Mouse (Mus musculus) hindbrain, embryonic 14.5 days (tissue): ENCODE results near the gene Smim11. TPM values are rescaled to one million over a fixed set of nuclear protein-coding genes. Genes with fewer than 3 reads are reported as not detected.

Source experiments
- ATAC-seq: fragments of 200-750 bp; cut with Nextera tagmentation; 2 replicates; pipeline ENCODE4 v1.8.0; 2017; ENCODE audit warnings: moderate number of reproducible peaks, mild to moderate bottlenecking, moderate TSS enrichment, moderate library complexity; ENCODE audit not compliant: low FRiP score
- DNase-seq: peaks from one replicate; pipeline ENCODE4 v3.0.0-alpha.2; 2015; ENCODE audit warnings: low spot score
- H3K27ac ChIP-seq: fragments of 300-500 bp; sonication (generic); 2 replicates; pipeline ENCODE4 v1.5.1; 2014; ENCODE audit warnings: mild to moderate bottlenecking, moderate library complexity
- H3K27me3 ChIP-seq: fragments of 300-500 bp; sonication (generic); 2 replicates; pipeline ENCODE4 v1.6.1; 2014; ENCODE audit warnings: mild to moderate bottlenecking, low read length, mixed read lengths; ENCODE audit not compliant: control insufficient read depth, insufficient read depth
- H3K36me3 ChIP-seq: fragments of 300-500 bp; sonication (generic); replicated peaks from 2 replicates; pipeline ENCODE4 v1.6.1; 2014; ENCODE audit not compliant: control insufficient read depth, insufficient read depth
- H3K4me1 ChIP-seq: fragments of 300-500 bp; sonication (generic); replicated peaks from 2 replicates; pipeline ENCODE4 v1.6.1; 2014; ENCODE audit warnings: antibody characterized with exemption, low read length, mixed read lengths; ENCODE audit not compliant: control insufficient read depth, insufficient read depth
- H3K4me2 ChIP-seq: fragments of 300-500 bp; sonication (generic); replicated peaks from 2 replicates; pipeline ENCODE4 v1.6.1; 2014; ENCODE audit warnings: mild to moderate bottlenecking, moderate library complexity
- H3K4me3 ChIP-seq: fragments of 300-500 bp; sonication (generic); replicated peaks from 2 replicates; pipeline ENCODE4 v1.5.1; 2014; ENCODE audit warnings: mild to moderate bottlenecking, low read length
- H3K9ac ChIP-seq: fragments of 300-500 bp; sonication (generic); 2 replicates; pipeline ENCODE4 v1.6.1; 2014
- H3K9me3 ChIP-seq: fragments of 300-500 bp; sonication (generic); 2 replicates; pipeline ENCODE4 v1.6.1; 2016; ENCODE audit warnings: low read length; ENCODE audit not compliant: control insufficient read depth
- WGBS: fragments of 180-500 bp; shearing (Covaris S2); extraction: QIAGEN DNeasy Blood & Tissue Kit; methylation state at CpG from one replicate; pipeline ENCODE4 v1.1.7; 2014; 5-methylcytosine and 5-hydroxymethylcytosine counted together
- polyA plus RNA-seq: library from polyadenylated mRNA; unstranded; fragments of >200 nt; fragmentation: Nextera tagmentation; extraction: Ambion mirVana; gene quantifications from 2 replicates; pipeline ENCODE4 v1.2.1, GENCODE M21; 2014

The Smim11 gene
- polyA plus RNA-seq, 1 experiment from 2014 or later = 66.1 TPM

GRCm38 (mm10) chr16:92292101-92292500 lies 9.0 kb upstream of the Smim11 start, which contains the start of gene Kcne2:
Gene Kcne2, plus strand, starts transcription at chr16:92292389.
- H3K27me3 ChIP-seq = no peaks in the 10 kb centered on the region
- no peaks in the 10 kb centered on the region for H3K36me3 ChIP-seq
- H3K4me1 ChIP-seq = no peaks in the 10 kb centered on the region
- no peak within 1 kb of the TSS for H3K9ac ChIP-seq
- no peak for DNase-seq
- H3K9me3 ChIP-seq = no peaks in the 10 kb centered on the region
- no peak within 1 kb of the TSS for H3K4me3 ChIP-seq
- WGBS = 75% methylated on average over 10 of the region's 10 CpGs
- H3K4me2 ChIP-seq = no peak within 1 kb of the TSS
- no peak within 1 kb of the TSS for H3K27ac ChIP-seq
- ATAC-seq = no peak

- Histone ChIP-seq H3K4me3 (no peak overlapping the region), H3K4me2 (no peak overlapping the region), H3K9me3 (no peaks in the 10 kb centered on the region), H3K36me3 (no peaks in the 10 kb centered on the region), H3K4me1 (no peaks in the 10 kb centered on the region), H3K27me3 (no peaks in the 10 kb centered on the region), H3K27ac (no peak overlapping the region), H3K9ac (no peak overlapping the region)
- no peak for ATAC-seq
- no peak for DNase-seq
- 49% methylated on average over 12 of the region's 12 CpGs for WGBS
Measured at GRCm38 (mm10) chr16:92294267-92294970, 6.7 kb upstream of the Smim11 start.

GRCm38 (mm10) chr16:92295328-92295727 lies 5.8 kb upstream of the Smim11 start:
- Histone ChIP-seq H3K4me3 (no peak overlapping the region), H3K4me1 (peaks cover 4% of the 10 kb centered on the region), H3K36me3 (no peaks in the 10 kb centered on the region), H3K27me3 (no peaks in the 10 kb centered on the region), H3K27ac (no peak overlapping the region), H3K9me3 (no peaks in the 10 kb centered on the region), H3K4me2 (no peak overlapping the region), H3K9ac (no peak overlapping the region)
- WGBS = 86% methylated on average over 2 of the region's 2 CpGs
- no peak for ATAC-seq
- no peak for DNase-seq

- ATAC-seq = peak; percentile 68
- Histone ChIP-seq H3K27me3 (no peaks in the 10 kb centered on the region), H3K9me3 (no peaks in the 10 kb centered on the region), H3K36me3 (peaks cover 14% of the 10 kb centered on the region), H3K9ac (peak overlapping the region; percentile 76), H3K4me2 (peak overlapping the region; percentile 80), H3K4me1 (peaks cover 24% of the 10 kb centered on the region), H3K27ac (peak overlapping the region; percentile 60), H3K4me3 (peak overlapping the region; percentile 61)
- WGBS = under 1% methylated on average over 12 of the region's 12 CpGs
- no peak for DNase-seq
Measured at GRCm38 (mm10) chr16:92301412-92301806, 323 bp downstream of the Smim11 start.

- Histone ChIP-seq H3K36me3 (peaks cover 19% of the 10 kb centered on the region), H3K27ac (peak overlapping the region; percentile 60; the same call in 1 of the 2 replicates), H3K4me3 (peak overlapping the region; percentile 61), H3K4me1 (peaks cover 24% of the 10 kb centered on the region), H3K27me3 (no peaks in the 10 kb centered on the region), H3K9ac (peak overlapping the region; percentile 76), H3K4me2 (peak overlapping the region; percentile 80), H3K9me3 (no peaks in the 10 kb centered on the region)
- no peak for ATAC-seq
- WGBS = 28% methylated on average over 5 of the region's 5 CpGs
- DNase-seq = peak; percentile 47
Measured at GRCm38 (mm10) chr16:92301989-92302388, 903 bp downstream of the Smim11 start.

DNA sequence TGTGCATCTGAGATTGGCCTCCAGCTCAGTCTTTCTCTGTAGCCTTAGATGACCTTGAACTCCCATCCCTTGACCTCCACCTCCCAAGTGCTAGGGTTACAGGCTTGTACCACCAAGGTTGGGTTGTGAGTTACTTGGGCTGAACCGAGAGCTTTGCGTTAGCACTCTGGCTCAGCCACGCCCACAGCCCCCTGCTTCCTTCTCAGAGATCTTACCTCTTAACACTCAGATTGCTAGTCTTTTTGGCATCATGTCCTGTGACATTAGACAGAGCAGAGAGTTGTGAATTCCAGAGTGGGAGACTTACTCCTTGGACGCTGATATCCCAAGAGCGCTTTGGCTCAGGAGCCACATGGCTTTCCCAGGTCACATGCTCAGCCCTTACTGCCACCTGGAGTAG lies 1.4 kb downstream of the Smim11 start:
- H3K4me2 ChIP-seq = peak overlapping the region; percentile 80
- H3K27me3 ChIP-seq = no peaks in the 10 kb centered on the region
- H3K27ac ChIP-seq = peak overlapping the region; percentile 60; the same call in 1 of the 2 replicates
- 69% methylated on average over 5 of the region's 5 CpGs for WGBS
- peaks cover 23% of the 10 kb centered on the region for H3K36me3 ChIP-seq
- no peak overlapping the region; the same call in 1 of the 2 replicates for H3K4me3 ChIP-seq
- peaks cover 24% of the 10 kb centered on the region for H3K4me1 ChIP-seq
- ATAC-seq = no peak
- DNase-seq = no peak
- no peaks in the 10 kb centered on the region for H3K9me3 ChIP-seq
- peak overlapping the region; percentile 76; the same call in 1 of the 2 replicates for H3K9ac ChIP-seq

DNA sequence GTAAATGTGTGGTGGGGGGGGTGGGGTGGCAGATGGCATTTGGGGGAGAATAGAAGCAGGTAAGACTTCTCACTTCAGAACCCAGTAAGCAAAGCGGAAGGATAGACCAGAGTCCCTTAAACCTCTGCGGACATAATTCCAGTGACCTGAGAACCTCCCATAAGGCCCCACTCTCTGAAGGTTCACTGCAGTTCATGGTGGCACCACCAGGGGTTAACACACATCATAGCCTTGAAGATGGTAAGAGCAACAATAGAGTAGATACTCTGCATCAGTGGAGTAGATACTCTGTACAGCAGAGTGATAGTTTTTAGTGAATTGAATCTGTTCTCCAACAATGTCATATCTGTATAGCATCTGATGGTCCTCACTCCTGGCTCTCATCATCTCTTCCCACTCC lies 4.4 kb downstream of the Smim11 start:
- Histone ChIP-seq H3K27me3 (no peaks in the 10 kb centered on the region), H3K4me1 (peaks cover 18% of the 10 kb centered on the region), H3K9ac (no peak overlapping the region), H3K4me3 (no peak overlapping the region), H3K36me3 (peaks cover 38% of the 10 kb centered on the region), H3K9me3 (no peaks in the 10 kb centered on the region), H3K27ac (no peak overlapping the region), H3K4me2 (no peak overlapping the region)
- no peak for DNase-seq
- no peak for ATAC-seq
- 93% methylated on average over 2 of the region's 2 CpGs for WGBS

DNA sequence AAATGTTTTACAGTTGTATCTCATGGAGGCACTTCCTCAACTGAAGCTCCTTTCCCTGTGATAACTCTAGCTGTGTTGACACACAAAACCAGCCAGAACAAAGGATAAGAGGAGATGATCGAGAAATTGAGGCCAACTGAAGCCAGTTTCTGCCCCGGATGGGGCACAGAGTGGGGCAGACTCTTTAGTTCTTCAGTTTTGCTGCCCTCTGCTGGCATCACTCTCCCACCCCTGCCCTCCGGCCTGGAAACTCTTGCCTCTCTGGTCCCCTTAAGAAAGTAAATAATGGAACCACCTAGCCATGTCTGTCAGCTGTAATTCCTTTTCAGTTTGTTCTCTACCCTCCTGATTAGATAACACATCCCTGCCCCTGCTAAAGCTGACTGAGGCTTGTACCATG lies 6.9 kb downstream of the Smim11 start:
- Histone ChIP-seq H3K4me2 (no peak overlapping the region), H3K27me3 (no peaks in the 10 kb centered on the region), H3K9me3 (no peaks in the 10 kb centered on the region), H3K27ac (no peak overlapping the region), H3K9ac (no peak overlapping the region), H3K36me3 (peaks cover 60% of the 10 kb centered on the region), H3K4me3 (no peak overlapping the region), H3K4me1 (peaks cover under 1% of the 10 kb centered on the region)
- WGBS = 66% methylated on average over 3 of the region's 3 CpGs
- ATAC-seq = no peak
- DNase-seq = no peak

- Histone ChIP-seq H3K27ac (no peak overlapping the region), H3K27me3 (no peaks in the 10 kb centered on the region), H3K4me2 (no peak overlapping the region), H3K4me3 (no peak overlapping the region), H3K9ac (no peak overlapping the region), H3K9me3 (no peaks in the 10 kb centered on the region), H3K36me3 (peaks cover 66% of the 10 kb centered on the region), H3K4me1 (no peaks in the 10 kb centered on the region)
- 26% methylated on average over 4 of the region's 4 CpGs for WGBS
- ATAC-seq (no peak), DNase-seq (no peak)
Measured at GRCm38 (mm10) chr16:92309126-92309525, 8.0 kb downstream of the Smim11 start.
